Mouse (Mus musculus): ENCODE measurements around the gene Wbp2nl. TPM values are rescaled to one million over a fixed set of nuclear protein-coding genes. Genes with fewer than 3 reads are reported as not detected.
A peak's percentile ranks its signal among the peaks of the same experiment; 100 is the strongest.

The Wbp2nl gene
- polyA plus RNA-seq, 1 experiment from 2014 or later: not detected

DNA sequence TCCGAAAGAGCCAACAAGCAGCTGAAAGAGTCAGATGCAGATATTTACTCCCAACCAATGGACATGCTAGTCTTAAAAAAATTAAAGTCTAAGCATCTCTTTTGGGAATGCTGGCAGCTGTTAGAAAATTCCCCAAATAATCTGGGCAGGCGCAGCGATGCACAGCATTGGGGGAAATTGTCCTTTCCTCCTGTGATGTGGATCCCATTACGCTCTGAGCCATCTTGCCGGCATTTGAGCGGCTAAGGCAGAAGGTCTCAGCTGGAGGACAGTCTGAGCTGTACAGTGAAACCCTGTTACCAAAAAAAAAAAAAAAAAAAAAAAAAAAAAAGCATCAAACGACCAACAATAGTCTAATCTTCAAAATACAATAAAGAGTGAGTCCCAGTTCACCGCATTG is 23.4 kb downstream of the Wbp2nl start:
- Histone ChIP-seq H3K4me2 (no peak overlapping the region), H3K36me3 (replicated peaks) (no peaks in the 10 kb centered on the region), H3K4me1 (no peaks in the 10 kb centered on the region), H3K9ac (no peak overlapping the region), H3K9me3 (no peaks in the 10 kb centered on the region), H3K27ac (no peak overlapping the region), H3K27me3 (replicated peaks) (no peaks in the 10 kb centered on the region), H3K4me3 (no peak overlapping the region)
- 75% methylated on average over 8 of the region's 8 CpGs for WGBS
- ATAC-seq (replicated peaks): no peak

DNA sequence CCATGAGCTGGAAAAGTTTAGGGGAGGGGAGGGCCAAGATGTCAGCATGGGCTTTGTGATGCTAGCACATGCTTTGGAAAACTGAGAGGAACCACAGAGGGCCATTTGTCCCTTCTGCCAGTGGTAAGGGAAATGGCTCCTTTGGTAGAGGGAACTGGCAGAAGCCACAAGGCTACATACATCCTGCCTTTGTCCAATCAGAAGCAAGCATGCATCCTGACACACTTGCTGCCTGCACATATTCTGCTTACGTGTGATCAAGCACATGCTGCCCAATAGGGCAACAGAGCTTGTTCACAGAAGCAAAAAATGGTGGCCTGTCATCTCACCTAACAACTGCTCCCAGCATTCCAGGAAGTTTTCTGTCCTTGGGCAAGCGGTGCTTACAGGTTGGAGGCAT is 26.6 kb downstream of the Wbp2nl start:
- Histone ChIP-seq H3K27ac (no peak overlapping the region), H3K36me3 (replicated peaks) (no peaks in the 10 kb centered on the region), H3K9me3 (no peaks in the 10 kb centered on the region), H3K9ac (no peak overlapping the region), H3K4me3 (no peak overlapping the region), H3K4me1 (no peaks in the 10 kb centered on the region), H3K4me2 (no peak overlapping the region), H3K27me3 (replicated peaks) (no peaks in the 10 kb centered on the region)
- ATAC-seq (replicated peaks): no peak
- WGBS: 72% methylated on average over 2 of the region's 2 CpGs

DNA sequence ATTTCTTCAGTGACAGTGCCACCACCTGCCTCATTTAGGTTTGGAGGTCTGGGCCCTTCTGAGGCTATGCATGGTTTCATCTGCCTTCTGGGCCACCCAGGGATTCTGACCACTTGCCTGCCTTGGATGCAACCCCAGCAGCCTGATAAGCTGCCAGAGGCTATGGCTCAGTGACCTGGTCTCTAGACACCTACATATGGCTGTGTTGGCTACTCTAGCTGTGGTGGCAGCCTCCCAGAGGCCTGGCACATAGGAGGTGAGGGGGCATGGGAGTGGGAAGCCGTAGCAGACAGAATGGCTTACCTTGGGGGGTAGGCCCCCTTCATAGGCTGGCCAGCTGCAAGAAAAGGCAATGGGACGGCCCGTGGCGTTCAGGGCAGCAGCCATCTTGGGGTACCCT is 36.4 kb downstream of the Wbp2nl start:
- no peak overlapping the region for H3K9ac ChIP-seq
- peaks cover under 1% of the 10 kb centered on the region for H3K27me3 ChIP-seq (replicated peaks)
- 98% methylated on average over 4 of the region's 4 CpGs for WGBS
- H3K9me3 ChIP-seq: no peaks in the 10 kb centered on the region
- ATAC-seq (replicated peaks): no peak
- no peak overlapping the region for H3K4me3 ChIP-seq
- no peak overlapping the region for H3K4me2 ChIP-seq
- no peaks in the 10 kb centered on the region for H3K36me3 ChIP-seq (replicated peaks)
- no peak overlapping the region for H3K27ac ChIP-seq
- H3K4me1 ChIP-seq: peaks cover 12% of the 10 kb centered on the region

DNA sequence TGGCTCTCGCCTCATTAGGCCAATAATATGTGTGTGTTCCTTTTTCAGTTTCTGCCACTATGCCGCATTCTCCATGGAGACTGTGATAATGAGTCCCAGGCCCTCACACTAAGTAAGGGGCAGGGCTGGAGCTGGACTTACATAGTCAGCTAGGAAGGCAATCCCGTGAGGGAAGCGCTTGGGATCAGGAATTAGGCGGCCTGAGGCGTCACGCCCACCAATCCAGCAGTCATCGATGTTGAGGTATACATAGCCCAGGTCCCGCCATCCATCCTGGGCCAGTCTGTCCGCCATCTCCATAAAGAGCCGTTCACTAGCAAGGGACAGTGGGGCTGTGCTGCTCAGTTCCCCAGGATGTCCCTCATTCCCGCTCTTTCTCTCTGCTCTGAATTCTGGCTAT is 37.9 kb downstream of the Wbp2nl start:
- H3K9ac ChIP-seq: no peak overlapping the region

DNA sequence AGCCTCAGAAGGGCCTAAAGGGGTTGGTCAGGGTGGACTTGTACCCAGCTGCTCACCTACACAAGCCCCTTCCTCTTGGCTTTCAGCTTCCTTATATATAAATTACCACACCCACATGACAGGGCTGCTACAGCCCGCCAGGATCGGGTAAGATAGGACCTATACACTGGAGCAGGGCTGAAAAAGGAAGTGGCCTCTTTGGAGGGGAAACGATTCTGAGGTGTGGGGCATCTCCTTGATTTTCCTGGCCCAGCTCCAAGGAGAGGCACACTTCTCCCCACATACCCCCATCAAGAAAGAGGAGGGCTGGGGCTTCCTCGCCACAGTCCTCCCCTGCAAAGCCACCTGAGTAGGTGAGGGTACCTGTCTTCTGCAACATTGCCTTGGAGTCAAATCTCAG is 39.1 kb downstream of the Wbp2nl start:
- peak overlapping the region; percentile 72 for H3K4me2 ChIP-seq
- H3K4me1 ChIP-seq: peaks cover 16% of the 10 kb centered on the region
- no peaks in the 10 kb centered on the region for H3K36me3 ChIP-seq (replicated peaks)
- ATAC-seq (replicated peaks): peak; percentile 11; the same call in 1 of the 2 replicates
- peaks cover 14% of the 10 kb centered on the region for H3K27me3 ChIP-seq (replicated peaks)
- H3K4me3 ChIP-seq: peak overlapping the region; percentile 56
- H3K9me3 ChIP-seq: no peaks in the 10 kb centered on the region
- 48% methylated on average over 4 of the region's 4 CpGs for WGBS
- H3K9ac ChIP-seq: peak overlapping the region; percentile 58; the same call in 1 of the 2 replicates
- H3K27ac ChIP-seq: no peak overlapping the region

More for the DNA sequence above, 37.9 kb downstream of the Wbp2nl start:
- WGBS: 77% methylated on average over 12 of the region's 12 CpGs
- H3K4me2 ChIP-seq: no peak overlapping the region
- H3K4me3 ChIP-seq: no peak overlapping the region
- peaks cover 11% of the 10 kb centered on the region for H3K27me3 ChIP-seq (replicated peaks)
- no peak for ATAC-seq (replicated peaks)
- H3K9me3 ChIP-seq: no peaks in the 10 kb centered on the region
- peaks cover 16% of the 10 kb centered on the region for H3K4me1 ChIP-seq
- no peaks in the 10 kb centered on the region for H3K36me3 ChIP-seq (replicated peaks)
- no peak overlapping the region for H3K27ac ChIP-seq

DNA sequence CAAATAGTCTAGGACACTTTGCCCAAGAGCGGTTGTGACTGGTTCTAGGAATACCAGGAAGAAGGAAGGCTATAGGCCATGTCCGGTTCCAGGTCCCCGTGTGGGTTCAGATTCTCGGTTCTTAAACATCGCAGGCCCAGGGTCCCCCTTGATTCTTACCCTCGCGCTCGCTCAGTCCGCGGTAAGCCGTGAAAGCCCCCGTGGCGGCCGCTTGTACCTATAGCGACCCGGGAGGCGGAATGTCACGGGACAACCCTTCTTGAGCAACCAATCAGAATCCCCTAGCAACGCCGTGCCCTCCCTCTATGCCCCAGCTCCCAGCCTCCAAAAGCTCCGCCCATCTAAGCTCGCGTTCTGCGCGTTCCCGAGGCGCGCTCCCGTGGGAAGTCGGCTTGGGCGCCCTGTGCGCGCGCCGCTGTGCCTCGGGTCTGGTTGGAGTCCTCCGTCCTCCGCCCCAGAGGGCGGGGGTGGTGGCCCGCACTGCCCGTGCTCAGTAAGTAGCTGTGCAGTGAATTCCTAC is 39.9 kb downstream of the Wbp2nl start, which contains the start of the genes Naga, Pheta2 and Smdt1:
TSS of gene Naga (minus strand) at position 333 of the 520 bp plus-strand sequence.
TSS of gene Pheta2 (plus strand) at position 350 of the 520 bp plus-strand sequence.
TSS of gene Smdt1 (plus strand) at position 367 of the 520 bp plus-strand sequence.
- Histone ChIP-seq H3K27me3 (replicated peaks) (peaks cover 14% of the 10 kb centered on the region), H3K4me1 (peaks cover 16% of the 10 kb centered on the region), H3K4me3 (peak within 1 kb of the TSS; percentile 56), H3K9ac (peak within 1 kb of the TSS; percentile 58), H3K36me3 (replicated peaks) (no peaks in the 10 kb centered on the region), H3K4me2 (peak within 1 kb of the TSS; percentile 72), H3K9me3 (no peaks in the 10 kb centered on the region), H3K27ac (peak within 1 kb of the TSS; percentile 39; the same call in 1 of the 2 replicates)
- WGBS: under 1% methylated on average over 41 of the region's 41 CpGs
- peak; percentile 85 for ATAC-seq (replicated peaks)

DNA sequence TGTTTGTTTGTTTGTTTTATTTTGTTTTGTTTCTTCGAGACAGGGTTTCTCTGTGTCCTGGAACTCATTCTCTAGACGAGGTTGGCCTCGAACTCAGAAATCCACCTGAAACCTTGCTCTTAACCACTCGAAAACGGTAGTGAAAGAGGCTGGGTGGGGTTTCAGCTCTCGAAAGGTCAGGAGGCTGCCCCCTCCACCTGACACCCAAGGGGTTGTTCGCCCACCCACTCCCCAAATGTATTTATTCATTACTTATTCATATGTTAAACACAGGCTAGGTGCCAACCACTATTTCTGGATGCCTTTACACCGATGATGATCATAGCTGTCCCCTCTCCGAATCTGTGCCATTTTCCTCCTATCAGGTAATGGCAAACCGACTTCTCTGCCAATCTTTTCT is 40.4 kb downstream of the Wbp2nl start:
- H3K27me3 ChIP-seq (replicated peaks): peaks cover 14% of the 10 kb centered on the region
- H3K9me3 ChIP-seq: no peaks in the 10 kb centered on the region
- H3K4me1 ChIP-seq: peaks cover 16% of the 10 kb centered on the region
- H3K4me2 ChIP-seq: peak overlapping the region; percentile 72
- peak overlapping the region; percentile 56 for H3K4me3 ChIP-seq
- H3K9ac ChIP-seq: peak overlapping the region; percentile 58; the same call in 1 of the 2 replicates
- no peaks in the 10 kb centered on the region for H3K36me3 ChIP-seq (replicated peaks)
- 0 out of 2 replicates have a peak overlapping the region, but pooled peaks have one; percentile 39 for H3K27ac ChIP-seq
- no peak for ATAC-seq (replicated peaks)
- 61% methylated on average over 10 of the region's 10 CpGs for WGBS

DNA sequence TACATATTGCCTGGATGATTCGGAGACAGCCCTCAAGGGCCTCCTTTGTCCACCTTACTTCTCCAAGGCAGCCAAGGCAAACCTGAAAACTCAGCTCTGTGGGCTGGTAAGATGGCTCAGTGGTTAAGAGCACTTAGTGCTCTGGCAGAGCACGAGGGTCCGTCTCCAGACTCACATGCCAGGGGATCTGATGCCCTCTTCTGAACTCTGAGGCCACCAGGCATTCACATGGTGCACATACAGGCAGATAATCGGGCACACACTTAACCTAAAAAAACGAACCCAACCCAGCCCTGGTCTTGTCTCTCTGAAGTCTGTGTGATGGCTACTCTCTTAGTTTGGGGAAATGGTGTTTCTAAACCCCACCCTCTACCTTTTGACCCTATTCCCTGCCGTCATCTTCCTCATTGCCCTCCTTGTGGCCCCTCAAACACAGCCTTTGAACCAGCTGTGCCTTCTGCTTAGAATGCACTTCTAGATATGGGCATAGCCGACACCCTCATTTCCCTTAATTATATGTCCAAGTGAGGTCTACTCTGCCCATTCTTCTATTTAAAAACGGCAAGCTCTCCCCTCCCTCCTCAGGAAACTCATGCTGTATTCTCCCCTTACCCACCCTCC is 41.0 kb downstream of the Wbp2nl start:
- WGBS: 80% methylated on average over 8 of the region's 8 CpGs
- no peak overlapping the region for H3K4me2 ChIP-seq

DNA sequence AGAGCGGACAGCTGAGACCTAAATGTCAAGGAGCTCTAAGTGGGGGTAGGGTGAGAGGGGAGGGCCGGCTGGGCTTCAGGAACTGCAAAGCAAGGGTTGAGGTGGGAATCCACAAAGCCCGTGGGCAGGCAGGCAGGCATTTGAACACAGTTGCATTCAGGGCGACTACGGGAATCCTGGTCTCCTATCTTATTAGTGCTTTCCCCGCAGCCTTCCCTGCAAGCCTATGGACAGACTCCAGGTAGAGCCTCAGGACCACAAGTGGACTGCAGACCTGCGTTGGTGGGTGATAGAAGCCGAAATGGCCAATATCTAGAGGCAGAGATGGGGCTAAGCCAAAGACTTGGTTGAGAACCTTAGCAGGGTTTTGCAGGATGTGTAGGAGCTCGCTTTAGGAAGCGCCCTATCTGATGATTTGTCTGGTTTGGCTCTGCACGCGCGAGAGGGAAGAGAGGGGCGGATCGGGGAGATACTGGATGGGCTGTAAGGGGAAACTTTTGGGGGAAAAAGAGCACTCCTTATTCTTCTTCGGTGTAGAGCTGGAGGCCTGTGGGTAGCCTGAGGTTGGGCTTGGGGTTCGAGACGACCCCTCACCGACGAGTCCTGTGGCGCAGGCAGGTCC is 41.8 kb downstream of the Wbp2nl start:
- Histone ChIP-seq H3K9me3 (no peaks in the 10 kb centered on the region), H3K9ac (no peak overlapping the region), H3K4me1 (peaks cover 16% of the 10 kb centered on the region), H3K4me2 (peak overlapping the region; percentile 45), H3K27me3 (replicated peaks) (peaks cover 14% of the 10 kb centered on the region), H3K27ac (no peak overlapping the region), H3K4me3 (peak overlapping the region; percentile 21), H3K36me3 (replicated peaks) (no peaks in the 10 kb centered on the region)
- WGBS: 44% methylated on average over 21 of the region's 21 CpGs
- no peak for ATAC-seq (replicated peaks)

More for the DNA sequence above, 41.0 kb downstream of the Wbp2nl start:
- Histone ChIP-seq H3K9me3 (no peaks in the 10 kb centered on the region), H3K27ac (no peak overlapping the region), H3K9ac (no peak overlapping the region), H3K36me3 (replicated peaks) (no peaks in the 10 kb centered on the region), H3K27me3 (replicated peaks) (peaks cover 14% of the 10 kb centered on the region), H3K4me1 (peaks cover 16% of the 10 kb centered on the region), H3K4me3 (no peak overlapping the region)
- ATAC-seq (replicated peaks): no peak

DNA sequence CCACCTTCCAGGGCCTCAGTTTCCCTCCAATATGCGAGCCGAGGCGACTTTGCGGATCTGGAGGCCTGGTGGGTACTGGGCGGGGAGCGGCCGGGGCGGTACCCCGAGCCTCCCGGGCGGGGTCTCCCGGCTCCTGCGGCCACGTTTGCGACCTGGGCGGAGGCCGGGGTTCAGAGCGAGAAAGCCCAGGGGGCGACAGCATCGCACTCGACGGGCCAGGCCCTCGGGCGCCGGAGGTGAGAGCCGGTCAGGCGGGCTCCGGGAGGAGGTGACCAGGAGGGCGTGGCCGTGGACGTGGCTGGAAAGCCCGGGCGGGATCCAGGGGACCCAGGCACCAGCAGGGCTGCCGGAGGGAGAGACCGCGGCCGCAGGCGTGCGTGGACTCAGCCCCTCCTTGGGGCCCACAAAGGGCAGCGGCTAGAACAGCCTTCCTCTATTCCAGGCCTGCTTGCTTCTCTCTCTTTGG is 42.3 kb downstream of the Wbp2nl start:
- no peak overlapping the region for H3K27ac ChIP-seq
- H3K27me3 ChIP-seq (replicated peaks): peaks cover 14% of the 10 kb centered on the region
- H3K9me3 ChIP-seq: no peaks in the 10 kb centered on the region
- no peak for ATAC-seq (replicated peaks)
- 5% methylated on average over 34 of the region's 40 CpGs for WGBS
- peak overlapping the region; percentile 45 for H3K4me2 ChIP-seq
- H3K4me1 ChIP-seq: peaks cover 16% of the 10 kb centered on the region
- no peaks in the 10 kb centered on the region for H3K36me3 ChIP-seq (replicated peaks)
- H3K4me3 ChIP-seq: peak overlapping the region; percentile 21
- peak overlapping the region; percentile 10; the same call in 1 of the 2 replicates for H3K9ac ChIP-seq

DNA sequence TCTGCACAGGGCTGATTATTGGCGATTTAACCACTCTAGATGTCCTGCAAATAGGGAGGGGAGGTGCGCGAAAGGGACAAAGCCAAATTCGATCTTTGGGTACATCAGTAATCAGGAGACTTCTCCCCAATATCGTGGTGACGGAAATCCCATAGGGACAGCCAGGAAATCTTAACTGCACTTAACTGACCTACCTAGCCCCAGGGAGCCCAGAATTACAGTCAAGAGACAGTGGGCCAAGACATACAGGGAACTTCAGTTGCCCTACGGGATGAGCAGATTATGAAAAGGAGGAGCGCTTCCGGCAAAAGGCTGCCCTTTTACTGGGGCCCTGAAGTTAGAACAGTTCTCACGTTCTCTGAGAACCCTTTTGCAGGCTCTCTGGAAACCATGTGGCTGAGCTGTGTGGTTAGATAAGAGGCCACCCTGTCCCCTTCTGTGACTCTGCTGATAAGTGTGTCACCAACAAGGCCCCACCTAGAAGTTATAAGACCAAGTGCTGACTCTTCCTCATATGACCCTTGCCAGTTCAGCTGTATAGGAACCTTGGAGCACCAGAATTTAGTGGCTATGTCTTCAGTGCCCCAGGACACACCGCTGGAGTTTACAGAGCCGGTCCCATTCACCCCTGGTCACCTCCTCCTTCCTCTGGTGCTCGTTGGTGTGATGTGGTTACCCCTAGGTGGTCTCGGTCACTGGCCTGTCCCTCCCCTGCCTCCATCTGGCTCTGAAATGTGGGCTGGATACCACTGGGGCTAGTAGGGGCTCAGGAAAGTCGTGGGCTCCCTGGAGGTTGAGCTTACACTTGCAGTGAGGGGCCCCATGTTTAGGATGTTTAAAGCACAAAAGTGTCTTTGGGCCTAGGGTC is 43.2 kb downstream of the Wbp2nl start:
- H3K27me3 ChIP-seq (replicated peaks): peaks cover 14% of the 10 kb centered on the region
- no peaks in the 10 kb centered on the region for H3K9me3 ChIP-seq
- ATAC-seq (replicated peaks): no peak
- no peak overlapping the region for H3K27ac ChIP-seq
- H3K4me3 ChIP-seq: no peak overlapping the region
- no peaks in the 10 kb centered on the region for H3K36me3 ChIP-seq (replicated peaks)
- WGBS: 68% methylated on average over 15 of the region's 15 CpGs
- no peak overlapping the region for H3K4me2 ChIP-seq
- no peak overlapping the region for H3K9ac ChIP-seq
- peaks cover 21% of the 10 kb centered on the region for H3K4me1 ChIP-seq

DNA sequence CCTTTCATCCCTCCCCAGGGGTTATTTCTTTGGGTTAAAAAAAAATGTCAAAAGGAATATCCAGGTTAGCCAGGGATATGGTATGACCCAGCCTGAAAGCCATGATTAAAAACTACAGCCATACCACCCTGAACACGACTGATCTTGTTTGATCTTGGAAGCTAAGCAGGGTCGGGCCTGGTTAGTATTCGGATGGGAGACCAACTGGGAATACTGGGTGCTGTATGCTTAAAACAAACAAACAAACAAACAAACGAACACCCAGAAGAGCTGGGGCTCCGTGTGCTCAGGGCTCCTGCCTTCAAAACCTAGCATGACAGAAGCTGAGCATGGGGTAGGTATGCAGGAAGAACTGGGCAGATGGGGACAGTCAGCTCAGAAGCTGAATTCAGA is 43.8 kb downstream of the Wbp2nl start:
- H3K4me3 ChIP-seq: no peak overlapping the region
- no peak overlapping the region for H3K27ac ChIP-seq
- 84% methylated on average over 5 of the region's 5 CpGs for WGBS
- H3K4me1 ChIP-seq: peaks cover 23% of the 10 kb centered on the region
- H3K9ac ChIP-seq: no peak overlapping the region
- peaks cover 14% of the 10 kb centered on the region for H3K27me3 ChIP-seq (replicated peaks)
- no peaks in the 10 kb centered on the region for H3K9me3 ChIP-seq
- H3K4me2 ChIP-seq: no peak overlapping the region
- H3K36me3 ChIP-seq (replicated peaks): no peaks in the 10 kb centered on the region
- ATAC-seq (replicated peaks): no peak

Measured in midbrain, embryonic 15.5 days (tissue).